Mouse (Mus musculus) myocyte (in vitro differentiated cells): ENCODE measurements at regions not wholly inside any gene's neighbourhood (a gene's known extent, or its start where the extent isn't known, plus 50 kb on each side); places are given as distances from the start of the nearest gene placed in this dataset.

ENCODE experiments used
- H3K27me3 ChIP-seq: one replicate; pipeline ENCODE4 v1.6.1; 2011; ENCODE audit not compliant: control insufficient read depth, insufficient read depth, insufficient read length
- H3K36me3 ChIP-seq: one replicate; pipeline ENCODE4 v1.6.1; 2011; ENCODE audit not compliant: control insufficient read depth, insufficient read depth
- H3K4me2 ChIP-seq: one replicate; pipeline ENCODE4 v1.6.1; 2011; ENCODE audit warnings: low read depth, control low read depth
- H3K4me3 ChIP-seq: one replicate; pipeline ENCODE4 v1.5.1; 2011; ENCODE audit warnings: mild to moderate bottlenecking, control low read depth, moderate library complexity
- H3K79me2 ChIP-seq: one replicate; pipeline ENCODE4 v1.6.1; 2011; ENCODE audit not compliant: control insufficient read depth, insufficient read depth
- H3ac ChIP-seq: one replicate; pipeline ENCODE4 v1.6.1; 2011; ENCODE audit not compliant: control insufficient read depth, insufficient read length
- CEBPB ChIP-seq: IDR thresholded peaks from 2 replicates; pipeline ENCODE4 v1.6.1; 2011; ENCODE audit warnings: mild to moderate bottlenecking, moderate library complexity; ENCODE audit not compliant: poor library complexity, insufficient read depth, severe bottlenecking
- E2F4 ChIP-seq: IDR thresholded peaks from one replicate; pipeline ENCODE4 v1.6.1; 2011; ENCODE audit warnings: mild to moderate bottlenecking, control low read depth, moderate library complexity; ENCODE audit not compliant: insufficient read depth
- MAX ChIP-seq: IDR thresholded peaks from one replicate; pipeline ENCODE4 v1.6.1; 2011; ENCODE audit warnings: low read depth, mild to moderate bottlenecking, control low read depth
- MYOD1 ChIP-seq, 3 experiments: IDR thresholded peaks; one replicate each; pipeline ENCODE4 v1.6.1; 2011; ENCODE audit warnings: control low read depth in 2 of 3, low read depth in 2 of 3, mild to moderate bottlenecking in 2 of 3, moderate library complexity in 1 of 3; ENCODE audit not compliant: insufficient read length in 2 of 3, control insufficient read depth in 1 of 3
- MYOG ChIP-seq, 3 experiments: IDR thresholded peaks; one replicate each; pipeline ENCODE4 v1.6.1; 2011; ENCODE audit warnings: control low read depth in 2 of 3, low read depth in 2 of 3, mild to moderate bottlenecking in 2 of 3; ENCODE audit not compliant: insufficient read length in 2 of 3, control insufficient read depth in 1 of 3, insufficient read depth in 1 of 3
- POLR2A ChIP-seq: IDR thresholded peaks from one replicate; pipeline ENCODE4 v1.6.1; 2011; ENCODE audit warnings: low read depth, mild to moderate bottlenecking, control low read depth, moderate library complexity; ENCODE audit not compliant: insufficient read length
- POLR2AphosphoS2 ChIP-seq: IDR thresholded peaks from one replicate; pipeline ENCODE4 v1.6.1; 2011; ENCODE audit warnings: low read depth, control low read depth; ENCODE audit not compliant: insufficient read length
- REST ChIP-seq: IDR thresholded peaks from one replicate; pipeline ENCODE4 v1.6.1; 2011; ENCODE audit warnings: mild to moderate bottlenecking, control low read depth, moderate library complexity; ENCODE audit not compliant: insufficient read depth, insufficient read length
- SRF ChIP-seq: IDR thresholded peaks from one replicate; pipeline ENCODE4 v1.6.1; 2011; ENCODE audit warnings: low read depth; ENCODE audit not compliant: control insufficient read depth, insufficient read length
- TCF12 ChIP-seq: IDR thresholded peaks from one replicate; pipeline ENCODE4 v1.6.1; 2011; ENCODE audit warnings: mild to moderate bottlenecking, control low read depth; ENCODE audit not compliant: poor library complexity, insufficient read depth, severe bottlenecking
- TCF3 ChIP-seq: IDR thresholded peaks from one replicate; pipeline ENCODE4 v1.6.1; 2011; ENCODE audit warnings: low read depth, control low read depth; ENCODE audit not compliant: insufficient read length
- USF1 ChIP-seq: IDR thresholded peaks from one replicate; pipeline ENCODE4 v1.6.1; 2011; ENCODE audit warnings: low read depth, mild to moderate bottlenecking, control low read depth, moderate library complexity

GRCm38 (mm10) chr9:83304925-83305324 is 136.0 kb downstream of the Lca5 start:
- H3K27me3 ChIP-seq = no peaks in the 10 kb centered on the region
- H3K4me2 ChIP-seq = no peak overlapping the region
- no peaks in the 10 kb centered on the region for H3K79me2 ChIP-seq
- TF ChIP-seq POLR2A (no peak), SRF (no peak), E2F4 (no peak), TCF12 (no peak), TCF3 (no peak), POLR2AphosphoS2 (no peak), CEBPB (no peak), MAX (no peak), MYOG (IDR thresholded peaks at IDR 0.05; ENCODE audit: control insufficient read depth in 1 of 3, insufficient read depth in 1 of 3, insufficient read length in 2 of 3, low read depth in 2 of 3) (no peak), MYOD1 (IDR thresholded peaks at IDR 0.05; ENCODE audit: control insufficient read depth in 1 of 3, insufficient read length in 2 of 3, low read depth in 2 of 3) (no peak), REST (no peak), USF1 (no peak)
- H3K4me3 ChIP-seq = no peak overlapping the region
- no peaks in the 10 kb centered on the region for H3K36me3 ChIP-seq
- H3ac ChIP-seq = no peak overlapping the region

GRCm38 (mm10) chr9:83300500-83300899 is 140.4 kb downstream of the Lca5 start:
- no peak overlapping the region for H3K4me3 ChIP-seq

GRCm38 (mm10) chr9:83300044-83300443 is 140.9 kb downstream of the Lca5 start:
- no peaks in the 10 kb centered on the region for H3K27me3 ChIP-seq

More at GRCm38 (mm10) chr9:83300500-83300899, 140.4 kb downstream of the Lca5 start:
- Histone ChIP-seq H3K27me3 (no peaks in the 10 kb centered on the region), H3ac (no peak overlapping the region), H3K4me2 (no peak overlapping the region), H3K79me2 (no peaks in the 10 kb centered on the region), H3K36me3 (no peaks in the 10 kb centered on the region)
- TF ChIP-seq TCF12 (no peak), USF1 (no peak), SRF (no peak), POLR2A (no peak), REST (no peak), TCF3 (no peak), MYOD1 (IDR thresholded peaks at IDR 0.05; ENCODE audit: control insufficient read depth in 1 of 3, insufficient read length in 2 of 3, low read depth in 2 of 3) (no peak), CEBPB (no peak)

GRCm38 (mm10) chr9:83299623-83300022 is 141.3 kb downstream of the Lca5 start:
- H3K27me3 ChIP-seq = no peaks in the 10 kb centered on the region

More at GRCm38 (mm10) chr9:83300044-83300443, 140.9 kb downstream of the Lca5 start:
- Histone ChIP-seq H3K79me2 (no peaks in the 10 kb centered on the region), H3ac (no peak overlapping the region), H3K36me3 (no peaks in the 10 kb centered on the region), H3K4me2 (no peak overlapping the region), H3K4me3 (no peak overlapping the region)
- no peak for TF ChIP-seq MYOD1 (IDR thresholded peaks at IDR 0.05; ENCODE audit: control insufficient read depth in 1 of 3, insufficient read length in 2 of 3, low read depth in 2 of 3)
- no peak for TF ChIP-seq REST
- no peak for TF ChIP-seq MAX
- TF ChIP-seq TCF12 = no peak
- TF ChIP-seq SRF = no peak
- no peak for TF ChIP-seq USF1
- TF ChIP-seq E2F4 = no peak
- TF ChIP-seq TCF3 = no peak
- TF ChIP-seq CEBPB = no peak
- TF ChIP-seq POLR2A = no peak
- no peak for TF ChIP-seq MYOG (IDR thresholded peaks at IDR 0.05; ENCODE audit: control insufficient read depth in 1 of 3, insufficient read depth in 1 of 3, insufficient read length in 2 of 3, low read depth in 2 of 3)
- no peak for TF ChIP-seq POLR2AphosphoS2

GRCm38 (mm10) chr9:83295453-83295852 is 145.5 kb downstream of the Lca5 start:
- H3K4me2 ChIP-seq = no peak overlapping the region
- H3K4me3 ChIP-seq = no peak overlapping the region
- H3ac ChIP-seq = no peak overlapping the region
- H3K27me3 ChIP-seq = no peaks in the 10 kb centered on the region
- TF ChIP-seq E2F4 (no peak), MAX (no peak), SRF (no peak), MYOG (IDR thresholded peaks at IDR 0.05; ENCODE audit: control insufficient read depth in 1 of 3, insufficient read depth in 1 of 3, insufficient read length in 2 of 3, low read depth in 2 of 3) (no peak), REST (no peak)
- no peaks in the 10 kb centered on the region for H3K36me3 ChIP-seq
- H3K79me2 ChIP-seq = no peaks in the 10 kb centered on the region

More at GRCm38 (mm10) chr9:83299623-83300022, 141.3 kb downstream of the Lca5 start:
- TF ChIP-seq MYOD1 (IDR thresholded peaks at IDR 0.05; ENCODE audit: control insufficient read depth in 1 of 3, insufficient read length in 2 of 3, low read depth in 2 of 3) (no peak), TCF3 (no peak), E2F4 (no peak), SRF (no peak), MAX (no peak), POLR2A (no peak), MYOG (IDR thresholded peaks at IDR 0.05; ENCODE audit: control insufficient read depth in 1 of 3, insufficient read depth in 1 of 3, insufficient read length in 2 of 3, low read depth in 2 of 3) (no peak), REST (no peak), CEBPB (no peak), POLR2AphosphoS2 (no peak), TCF12 (no peak), USF1 (no peak)
- H3ac ChIP-seq = no peak overlapping the region
- H3K79me2 ChIP-seq = no peaks in the 10 kb centered on the region
- no peak overlapping the region for H3K4me2 ChIP-seq
- H3K4me3 ChIP-seq = no peak overlapping the region
- H3K36me3 ChIP-seq = no peaks in the 10 kb centered on the region
